Mouse (Mus musculus): ENCODE results near the gene Acot2.
"Not testable (repeated sequence)": the region's sequence is repeated elsewhere in the genome, so short reads cannot be mapped to it uniquely, and the experiment has no call there.

Acot2 gene

DNA sequence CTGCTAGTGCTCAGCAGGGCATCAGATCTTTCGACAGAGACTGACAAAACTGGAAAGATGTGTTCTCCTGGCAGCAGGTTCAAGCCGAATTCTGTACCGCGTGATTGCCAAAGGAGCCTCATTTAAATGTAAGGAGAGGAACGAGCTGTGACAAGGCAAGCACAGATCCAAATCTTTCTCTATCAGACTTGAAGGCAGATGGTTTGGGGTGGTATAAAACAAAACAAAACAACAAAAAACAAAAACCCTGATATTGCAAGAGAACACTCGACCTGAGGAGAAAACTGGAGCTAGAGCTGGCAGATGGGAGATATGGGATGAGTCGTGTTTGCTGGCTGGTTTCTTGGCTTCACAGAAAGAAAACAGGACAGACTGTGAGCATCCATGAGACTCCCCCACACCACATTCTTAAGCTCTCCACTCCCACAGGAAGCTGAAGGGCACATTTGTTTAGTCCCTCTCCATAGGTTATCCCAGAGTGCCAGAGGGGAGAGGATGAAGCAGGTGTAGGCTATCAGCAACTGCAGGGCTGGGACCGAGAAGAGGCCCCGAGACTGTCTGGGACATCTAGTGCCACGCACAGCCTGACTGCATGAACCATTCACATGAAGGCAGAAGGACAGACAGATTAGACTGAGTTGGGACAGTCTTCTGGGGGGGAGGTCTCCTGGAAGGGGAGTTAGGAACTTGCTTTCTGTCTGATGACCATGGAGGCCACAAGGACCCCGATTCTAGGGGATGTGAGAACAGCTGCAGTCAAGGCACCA is 10.9 kb downstream of the Acot2 start:
- no peak for DNase-seq (ENCODE audit: low read depth, low spot score)

DNA sequence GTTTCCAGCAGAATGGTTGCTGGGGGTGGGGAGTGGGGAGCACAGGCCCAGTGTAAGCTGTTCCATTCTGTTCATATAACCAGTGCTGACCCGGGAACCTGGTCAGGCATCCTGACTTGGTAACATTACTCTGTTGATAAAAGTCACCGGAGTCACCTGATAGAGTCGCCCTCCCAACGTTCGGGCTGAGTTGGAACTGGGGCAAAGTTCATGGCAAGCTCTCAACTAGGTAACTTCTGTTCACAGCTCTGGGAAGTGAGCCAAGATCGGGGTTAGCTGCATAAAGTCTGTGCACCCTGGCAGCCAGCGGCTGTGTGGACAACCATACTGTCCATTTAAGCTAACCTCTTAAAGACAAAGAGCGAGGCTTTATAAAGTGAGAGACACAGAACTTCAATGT is 11.6 kb downstream of the Acot2 start:
- DNase-seq (ENCODE audit: low read depth, low spot score), result not testable (repeated sequence)

DNA sequence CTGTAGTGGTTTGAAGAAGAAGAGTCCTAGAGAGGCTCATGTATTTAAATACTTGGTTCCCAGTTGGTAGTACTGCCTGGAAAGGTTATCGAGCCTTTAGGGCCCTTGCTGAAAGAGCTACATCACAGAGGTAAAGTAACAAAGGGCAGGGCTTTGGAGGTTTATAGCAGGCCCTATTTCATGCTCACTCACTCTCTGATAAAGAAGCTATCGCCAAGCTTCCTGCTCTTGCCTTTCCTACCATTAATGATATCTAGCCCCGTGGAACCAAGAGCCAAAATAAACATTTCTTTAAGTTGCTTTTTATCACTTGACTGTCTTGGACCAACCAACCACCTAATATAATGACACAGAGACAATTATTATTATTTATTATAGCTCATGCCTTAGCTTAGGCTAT is 12.8 kb downstream of the Acot2 start:
- no peak for DNase-seq (ENCODE audit: low read depth, low spot score)

DNA sequence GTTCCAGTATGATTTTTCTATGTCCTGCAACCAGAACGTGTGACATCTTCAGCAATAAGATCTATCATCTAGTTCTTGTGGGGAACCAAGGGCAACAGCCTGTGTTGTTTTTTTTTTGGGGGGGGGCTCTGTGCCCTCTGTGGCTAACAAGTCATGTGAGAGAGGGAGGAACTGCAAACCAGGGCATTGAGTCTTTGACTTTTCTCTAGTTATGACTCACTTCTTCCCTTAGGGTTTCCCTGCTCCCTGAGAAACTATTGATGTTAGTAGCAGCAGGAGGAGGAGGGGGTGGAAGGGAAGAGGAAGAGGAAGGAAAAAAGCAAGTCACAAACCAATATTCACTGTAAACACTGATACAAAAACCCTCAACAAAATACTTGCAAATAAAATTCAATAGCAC is 16.2 kb downstream of the Acot2 start:
- no peak for DNase-seq (ENCODE audit: low read depth, low spot score)

DNA sequence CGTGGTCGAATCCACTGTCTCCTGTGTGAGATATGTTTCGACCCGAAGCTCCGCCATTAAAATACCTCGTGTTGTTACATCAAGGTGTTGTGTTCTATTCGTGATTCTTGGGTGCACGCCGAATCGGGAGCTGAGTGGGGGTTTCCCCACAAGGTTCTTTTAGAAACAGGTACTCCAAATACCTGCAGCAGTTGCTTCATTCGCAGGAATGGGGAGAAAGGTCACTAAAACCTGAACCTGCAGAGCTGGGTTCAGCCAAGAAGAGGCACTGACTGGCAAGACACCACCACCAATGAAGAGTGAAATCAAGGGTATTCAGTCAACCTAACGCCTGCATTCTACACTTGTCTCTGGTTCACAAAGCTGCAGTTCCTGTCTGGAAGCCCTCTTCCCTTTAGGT is 20.6 kb downstream of the Acot2 start:
- DNase-seq (ENCODE audit: low read depth, low spot score), result no peak

DNA sequence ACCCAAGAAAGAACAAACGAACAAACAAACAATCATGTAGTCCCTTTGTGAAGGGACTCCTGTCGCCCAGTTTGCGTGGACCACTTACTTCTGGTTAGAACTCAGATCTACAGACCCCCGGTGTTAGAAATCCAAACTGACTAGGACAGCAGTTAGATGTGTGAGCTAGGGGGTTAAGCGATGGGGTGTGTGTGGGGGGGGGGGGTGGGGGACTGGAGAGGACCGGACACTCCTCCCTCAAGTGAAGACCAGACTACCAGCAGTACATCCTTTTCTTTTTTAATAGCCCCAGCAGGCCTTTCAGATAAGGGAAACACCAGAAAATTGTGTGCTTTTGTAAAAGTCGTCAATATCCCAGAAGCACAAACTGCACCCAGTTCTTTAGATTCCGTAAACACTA is 21.1 kb downstream of the Acot2 start:
- DNase-seq (ENCODE audit: low read depth, low spot score), result no peak

DNA sequence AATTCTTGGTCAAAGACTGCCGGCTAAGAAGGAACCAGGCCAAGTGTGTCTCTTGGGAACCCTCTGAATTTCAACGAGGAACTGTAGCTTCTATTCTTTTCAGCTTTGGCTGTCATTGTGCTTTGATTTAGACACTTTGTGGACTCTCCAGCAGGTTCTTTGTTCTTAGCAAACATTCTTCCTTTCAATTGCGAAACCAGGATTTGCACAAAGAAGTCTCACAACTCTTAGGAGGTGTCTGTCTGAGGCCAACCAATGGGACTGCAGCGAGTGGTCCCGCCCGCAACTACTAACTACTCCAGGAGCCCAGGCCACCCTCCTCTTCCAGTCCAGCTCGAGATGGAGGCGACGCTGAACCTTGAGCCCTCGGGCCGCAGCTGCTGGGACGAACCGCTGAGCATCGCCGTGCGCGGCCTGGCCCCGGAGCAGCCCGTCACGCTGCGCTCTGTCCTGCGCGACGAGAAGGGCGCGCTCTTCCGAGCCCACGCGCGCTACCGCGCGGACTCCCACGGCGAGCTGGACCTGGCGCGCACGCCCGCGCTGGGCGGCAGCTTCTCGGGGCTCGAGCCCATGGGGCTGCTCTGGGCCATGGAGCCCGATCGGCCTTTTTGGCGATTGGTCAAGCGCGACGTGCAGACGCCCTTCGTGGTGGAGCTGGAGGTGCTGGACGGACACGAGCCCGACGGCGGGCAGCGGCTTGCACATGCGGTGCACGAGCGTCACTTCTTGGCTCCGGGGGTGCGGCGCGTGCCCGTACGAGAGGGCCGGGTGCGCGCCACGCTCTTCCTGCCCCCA is 21.7 kb downstream of the Acot2 start, which contains the start of gene Acot1:
Gene Acot1, plus strand, starts transcription at position 320 of the 795 bp plus-strand sequence.
- peak; percentile 19 for DNase-seq (ENCODE audit: low read depth, low spot score)

DNA sequence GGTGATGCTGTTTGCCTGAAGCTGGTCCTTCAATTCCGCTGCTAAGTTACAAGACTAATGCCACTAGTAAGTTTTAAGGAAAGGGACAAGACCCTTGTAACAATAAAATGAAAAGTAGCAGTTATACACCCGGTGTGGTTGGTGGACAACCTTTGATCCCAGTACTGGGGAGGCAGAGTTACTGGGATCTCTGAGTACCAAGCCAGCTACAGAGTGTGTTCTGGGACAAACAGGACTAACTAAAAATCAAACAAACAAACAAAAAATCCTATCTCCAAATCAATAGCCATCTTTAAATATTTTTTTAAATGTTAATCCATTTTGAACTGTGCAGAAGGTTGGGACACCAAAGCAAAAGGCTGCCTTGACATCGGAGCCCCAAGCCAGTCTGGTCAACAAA is 22.5 kb downstream of the Acot2 start:
- no peak for DNase-seq (ENCODE audit: low read depth, low spot score)

DNA sequence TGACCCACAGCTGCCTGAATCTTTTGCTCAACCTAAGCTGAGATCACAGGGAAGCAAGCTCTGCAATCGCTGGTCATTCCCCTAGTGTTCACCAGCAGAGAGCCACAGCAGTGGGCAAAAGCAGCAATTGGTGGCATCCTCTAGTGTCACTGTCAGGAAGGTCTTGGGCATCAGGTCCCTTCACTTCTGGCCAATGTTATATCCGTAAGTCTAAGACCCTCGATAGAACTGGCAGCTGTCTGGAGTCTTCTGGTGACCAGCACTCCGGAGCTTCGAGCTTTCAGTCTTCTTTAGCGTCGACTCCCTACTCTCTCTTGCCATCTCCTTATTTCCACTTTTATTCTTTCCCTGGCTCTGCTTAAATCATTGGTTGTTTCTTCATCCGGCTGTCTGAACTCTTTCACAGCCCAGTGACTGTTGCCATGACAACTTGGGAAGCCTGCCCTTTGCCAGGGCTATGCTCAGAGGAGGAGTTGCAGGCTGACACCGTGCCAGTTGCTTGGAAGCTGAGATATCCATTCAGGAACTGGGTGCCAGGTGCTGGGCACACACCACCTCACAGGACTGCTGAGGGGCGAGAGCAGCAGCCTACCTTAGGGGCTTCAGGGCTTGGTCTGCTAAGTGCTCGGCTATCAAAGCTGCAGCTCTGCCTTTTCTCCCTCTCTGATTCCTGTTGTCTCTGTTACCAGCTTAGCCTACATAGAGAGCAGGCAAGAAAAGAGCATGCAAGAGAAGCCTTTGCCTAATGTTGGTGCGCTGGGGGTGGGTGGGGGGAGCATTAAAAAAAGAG is 23.8 kb downstream of the Acot2 start:
- no peak for DNase-seq (ENCODE audit: low read depth, low spot score)

DNA sequence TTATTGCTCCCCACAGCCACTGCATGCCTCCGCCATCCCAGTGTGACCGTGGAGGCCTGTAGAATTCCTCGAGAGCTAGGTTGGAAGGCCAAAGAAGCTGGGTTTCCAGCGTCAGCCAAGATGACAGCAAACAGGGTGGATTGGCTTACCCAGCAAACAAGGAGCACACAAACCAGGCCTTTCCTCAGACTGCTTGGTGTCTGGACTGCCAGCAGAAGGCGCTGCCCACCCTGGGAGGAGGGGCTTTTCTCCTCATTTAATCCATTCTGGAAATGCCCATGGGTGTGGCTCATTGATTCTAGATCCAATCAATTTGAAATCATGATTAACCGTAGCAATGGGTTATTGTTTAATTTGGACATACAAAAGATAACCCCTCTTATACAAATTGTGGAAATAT is 25.5 kb downstream of the Acot2 start:
- no peak for DNase-seq (ENCODE audit: low read depth, low spot score)

DNA sequence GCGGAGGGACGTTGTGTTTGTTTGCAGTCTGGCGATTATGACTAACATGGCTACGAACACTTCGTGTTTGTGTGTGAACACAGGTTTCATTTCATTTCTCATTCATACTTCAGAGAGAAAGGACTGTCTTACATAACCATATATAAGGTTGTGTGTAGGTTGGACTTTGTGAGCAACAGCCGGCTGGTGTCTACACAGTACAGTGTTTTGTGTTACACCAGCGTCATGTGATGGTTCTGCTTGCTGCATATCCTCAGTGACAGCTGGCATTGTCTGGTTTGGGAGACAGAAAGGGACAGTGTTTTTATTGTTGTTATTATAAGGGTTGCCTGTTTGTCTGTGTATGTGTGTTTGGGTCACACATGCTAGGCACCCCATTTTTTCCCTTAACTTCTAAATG is 26.0 kb downstream of the Acot2 start:
- no peak for DNase-seq (ENCODE audit: low read depth, low spot score)

DNA sequence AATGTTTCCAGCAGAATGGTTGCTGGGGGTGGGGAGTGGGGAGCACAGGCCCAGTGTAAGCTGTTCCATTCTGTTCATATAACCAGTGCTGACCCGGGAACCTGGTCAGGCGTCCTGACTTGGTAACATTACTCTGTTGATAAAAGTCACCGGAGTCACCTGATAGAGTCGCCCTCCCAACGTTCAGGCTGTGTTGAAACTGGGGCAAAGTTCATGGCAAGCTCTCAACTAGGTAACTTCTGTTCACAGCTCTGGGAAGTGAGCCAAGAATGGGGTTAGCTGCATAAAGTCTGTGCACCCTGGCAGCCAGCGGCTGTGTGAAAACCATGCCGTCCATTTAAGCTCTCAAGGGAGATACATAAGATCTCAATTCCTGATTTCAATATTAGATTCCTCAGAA is 32.9 kb downstream of the Acot2 start:
- DNase-seq (ENCODE audit: low read depth, low spot score), result not testable (repeated sequence)

DNA sequence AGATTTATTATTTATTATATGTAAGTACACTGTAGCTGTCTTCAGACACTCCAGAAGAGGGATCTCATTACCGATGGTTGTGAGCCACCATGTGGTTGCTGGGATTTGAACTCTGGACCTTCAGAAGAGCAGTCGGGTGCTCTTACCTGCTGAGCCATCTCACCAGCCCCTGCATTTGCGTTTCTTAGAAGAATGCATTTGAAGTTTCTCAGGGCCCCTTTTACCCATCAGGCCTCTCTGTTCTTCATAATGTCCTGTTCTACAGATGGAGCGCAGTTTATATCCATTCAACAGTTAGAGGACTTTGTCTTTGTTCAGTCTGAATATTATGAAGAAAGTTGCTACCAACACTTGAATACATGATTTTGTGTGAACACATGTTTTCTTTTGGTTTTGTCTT is 34.6 kb downstream of the Acot2 start:
- DNase-seq (ENCODE audit: low read depth, low spot score), result not testable (repeated sequence)

DNA sequence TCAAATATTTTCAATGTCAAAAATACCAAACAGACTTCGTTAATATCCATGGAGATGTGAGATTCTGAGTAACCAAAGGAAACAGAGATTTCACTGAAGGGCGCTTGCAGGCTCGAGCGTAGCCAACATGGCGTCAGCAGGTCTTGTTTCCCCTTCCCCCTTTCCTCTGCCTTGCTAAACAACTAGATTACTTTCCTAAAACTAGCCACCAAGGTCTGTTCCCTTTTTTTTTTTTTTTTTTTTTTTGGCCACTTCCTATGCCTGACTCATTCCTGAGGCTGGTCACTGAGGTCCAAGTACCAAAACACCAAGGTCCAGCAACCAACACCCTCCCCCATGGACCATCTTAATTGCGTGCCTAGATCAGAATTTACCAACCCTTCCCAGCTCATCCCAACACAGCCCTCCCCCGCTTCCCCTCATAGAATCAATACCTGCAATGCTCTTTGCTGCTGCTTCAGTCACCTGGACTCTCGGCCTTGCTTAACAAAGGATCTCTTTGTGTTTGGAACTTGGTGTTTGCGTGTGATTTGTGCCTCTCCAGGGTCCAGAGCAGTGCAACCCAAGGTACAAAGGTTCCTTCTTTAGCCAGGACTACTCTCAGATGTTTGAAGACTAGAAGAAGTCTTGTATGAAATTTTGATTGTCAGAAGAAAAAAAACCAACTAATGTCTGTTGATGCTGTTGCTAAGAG is 35.5 kb downstream of the Acot2 start:
- DNase-seq (ENCODE audit: low read depth, low spot score), result no peak

DNA sequence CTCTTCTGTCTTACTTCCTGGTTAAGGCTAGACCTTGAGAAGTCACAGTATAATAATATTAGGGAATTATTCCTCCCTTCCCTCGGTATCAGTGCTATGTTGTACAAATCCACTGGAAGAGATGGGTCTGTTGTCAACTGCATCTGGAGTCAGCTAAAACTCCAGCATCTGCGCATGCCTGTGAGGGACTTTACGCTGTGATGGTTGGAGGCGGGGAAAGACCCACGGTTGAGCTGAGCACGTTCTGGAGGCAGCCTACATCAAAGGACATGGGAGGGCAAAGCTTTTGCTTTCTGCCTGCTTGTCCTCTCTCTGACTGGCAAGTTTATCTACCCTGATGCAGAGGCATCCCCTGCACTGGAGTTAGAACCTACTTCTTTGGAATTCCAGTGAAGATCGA is 38.2 kb downstream of the Acot2 start:
- peak; percentile 76 for DNase-seq (ENCODE audit: low read depth, low spot score)

DNA sequence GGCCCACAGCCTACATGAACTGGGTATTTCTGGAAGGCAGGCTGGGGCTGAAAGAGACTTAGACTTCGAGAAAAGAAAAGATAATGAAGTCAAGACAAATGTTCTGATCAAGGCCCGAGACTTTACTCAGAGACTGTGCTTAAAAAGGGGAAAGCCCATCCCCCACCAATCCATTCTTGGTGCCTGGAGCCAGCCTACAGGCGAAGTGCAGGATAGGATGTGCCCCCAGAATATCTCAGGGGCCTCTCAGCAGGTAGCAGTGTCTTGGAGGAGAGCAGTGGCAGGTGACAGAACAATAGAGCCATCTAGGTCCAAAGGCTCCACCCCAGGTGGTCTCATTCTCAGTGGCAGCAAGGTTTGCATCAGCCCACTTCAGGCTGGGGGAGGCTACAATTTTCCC is 40.7 kb downstream of the Acot2 start:
- not testable (repeated sequence) for DNase-seq (ENCODE audit: low read depth, low spot score)

DNA sequence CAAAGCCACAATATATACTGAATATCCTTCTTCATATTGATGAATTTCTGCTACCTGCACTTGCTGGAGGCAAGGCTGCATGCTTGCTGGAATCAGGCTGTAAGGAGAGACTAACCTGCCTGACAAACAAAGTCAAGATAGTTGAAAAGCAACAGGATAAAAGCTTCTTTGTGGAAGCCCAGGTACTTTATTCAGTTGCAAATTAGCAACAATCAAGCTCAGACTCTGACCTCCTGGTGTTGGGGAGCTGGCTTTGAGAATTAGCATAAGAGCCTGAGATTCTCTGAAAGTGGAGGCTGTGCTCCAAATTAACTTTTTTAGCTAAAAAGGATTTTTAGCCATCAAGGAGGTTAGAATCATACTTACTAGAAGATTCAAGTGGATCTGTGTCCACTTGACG is 41.4 kb downstream of the Acot2 start:
- not testable (repeated sequence) for DNase-seq (ENCODE audit: low read depth, low spot score)

DNA sequence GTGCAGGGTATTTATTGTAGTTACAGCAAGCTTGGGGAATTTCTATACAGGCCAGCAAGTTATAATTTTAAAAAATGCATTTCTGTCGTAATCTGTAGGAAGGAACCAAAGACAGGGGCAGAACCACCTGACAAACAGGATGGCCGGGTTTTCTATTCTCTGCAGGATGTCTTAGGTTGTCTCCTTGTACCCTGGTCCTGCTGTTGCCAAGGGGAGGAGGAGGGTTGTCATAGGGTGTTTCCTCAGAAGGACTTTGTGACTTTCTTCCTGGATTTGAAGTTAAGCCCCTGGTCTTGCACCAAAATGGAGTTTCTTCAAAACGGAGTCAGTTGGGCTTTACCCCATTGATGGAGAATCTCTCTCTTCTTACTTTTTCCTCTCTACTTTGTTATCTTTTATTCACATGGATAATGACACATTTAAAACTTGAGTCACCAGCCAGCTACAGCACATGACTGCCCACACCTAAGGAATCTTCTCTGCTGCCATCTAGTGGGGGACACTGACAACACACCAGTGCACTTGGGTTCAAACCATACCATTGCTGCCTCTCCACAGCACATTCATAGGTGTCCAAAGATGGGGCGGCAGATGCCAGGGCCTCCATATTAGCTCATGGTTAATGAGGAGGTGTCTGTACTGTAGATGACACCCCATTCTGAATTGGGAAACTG is 43.1 kb downstream of the Acot2 start:
- peak; percentile 89 for DNase-seq (ENCODE audit: low read depth, low spot score)

DNA sequence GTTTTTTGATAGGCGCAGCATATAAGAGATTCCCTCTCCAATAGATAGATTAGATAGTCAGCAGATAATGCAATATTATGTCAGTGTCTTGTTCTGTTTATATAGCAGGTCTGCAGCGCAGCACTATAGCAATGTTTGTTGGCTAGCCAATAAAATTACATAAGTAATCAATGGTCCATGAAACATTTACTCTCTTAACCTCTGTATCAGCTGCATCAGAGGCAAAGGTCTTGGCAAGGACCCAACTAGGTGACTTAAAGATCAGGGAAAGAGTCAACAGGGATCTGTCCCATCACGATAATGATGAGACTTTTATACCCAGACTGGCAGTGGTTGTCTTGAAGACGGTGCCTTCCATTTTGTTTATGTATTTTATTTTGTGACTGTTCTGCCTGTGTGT is 45.2 kb downstream of the Acot2 start:
- no peak for DNase-seq (ENCODE audit: low read depth, low spot score)

DNA sequence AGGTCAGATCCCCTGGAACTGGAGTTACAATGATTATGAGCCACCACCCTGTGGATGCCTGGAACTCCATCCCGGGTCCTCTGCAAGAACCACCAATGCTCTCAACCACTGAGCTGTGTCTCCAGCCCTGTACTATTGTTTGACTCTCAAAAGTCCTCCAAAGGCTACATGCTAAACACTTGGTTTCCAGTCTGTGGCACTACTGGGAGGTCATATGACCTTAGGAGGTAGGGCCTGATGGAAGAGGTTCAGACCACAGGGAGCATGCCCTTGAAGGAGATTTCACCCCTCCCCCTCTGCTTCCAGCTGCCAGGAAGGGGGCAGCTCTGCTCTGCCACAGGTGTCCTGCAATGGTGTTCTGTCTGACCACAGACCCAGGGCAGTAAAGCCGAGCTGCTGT is 45.6 kb downstream of the Acot2 start:
- not testable (repeated sequence) for DNase-seq (ENCODE audit: low read depth, low spot score)

DNA sequence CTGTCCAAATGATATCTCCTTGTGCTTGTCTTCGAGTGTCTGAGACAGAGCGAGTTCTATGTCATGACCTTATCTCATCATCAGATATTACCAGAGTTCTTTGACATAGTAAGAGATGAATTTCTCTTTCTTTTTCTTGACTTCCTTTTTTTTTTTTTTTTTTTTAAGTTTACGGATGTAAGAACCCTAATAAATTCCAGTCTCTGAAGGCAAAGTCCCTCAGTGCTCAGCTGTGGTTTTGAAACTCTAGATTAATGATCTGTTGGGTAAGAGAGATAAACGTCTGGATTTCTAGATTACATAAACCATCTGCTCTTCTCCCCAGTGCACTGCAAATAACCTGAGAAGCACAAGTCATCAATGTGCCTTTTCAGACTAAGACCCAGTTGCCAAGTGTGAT is 46.4 kb downstream of the Acot2 start:
- DNase-seq (ENCODE audit: low read depth, low spot score), result no peak

Measured in CD4-positive, CD25-positive, alpha-beta regulatory T cell, adult 2 months (primary cell).